9 mouse cellular contexts compared by ENCODE assay signal in the genomic region with DNA sequence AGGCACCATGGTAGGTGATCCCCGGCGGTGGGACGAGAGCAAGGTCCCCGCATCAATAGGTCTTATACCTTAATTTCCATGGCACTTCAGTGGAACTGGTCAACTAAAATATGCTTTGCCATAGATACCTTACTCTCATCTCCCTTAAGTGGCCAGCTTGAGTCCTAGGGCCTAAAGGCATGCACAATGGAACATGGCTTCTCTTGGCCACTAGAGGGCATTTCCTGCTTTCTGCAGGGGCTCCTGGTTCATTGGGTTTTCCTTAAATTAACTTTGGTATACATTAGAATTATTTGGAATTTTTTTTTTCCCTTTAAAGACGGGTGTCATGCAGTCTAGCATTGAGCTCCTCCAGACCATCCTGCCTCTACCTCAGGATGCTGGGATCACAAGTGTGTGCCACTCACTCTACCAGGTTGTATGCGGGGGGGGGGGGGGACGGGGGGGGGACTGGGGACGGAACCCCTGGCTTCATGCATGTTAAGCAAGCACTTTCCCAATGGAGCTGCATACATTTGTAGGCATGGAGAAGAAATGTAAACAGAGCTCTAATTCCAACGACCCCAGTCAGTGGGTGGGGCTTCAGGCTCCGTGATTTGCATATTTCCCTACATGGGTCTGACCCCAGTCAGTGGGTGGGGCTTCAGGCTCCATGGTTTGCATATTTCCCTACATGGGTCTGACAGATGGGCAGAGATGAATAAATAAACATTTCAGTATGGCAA.
DNase-seq lines count a peak whose midpoint lies in the region; ATAC-seq and TF ChIP-seq lines count a peak whose summit lies in the region.
"Had no signal": no experiment of that assay in that cellular context is flagged by ENCODE, and none has a peak within 500 bp of the region (broad histone marks: within the 10 kb centered on the region; RNA-seq: fewer than 3 reads in every experiment).

No protein-coding gene starts in this region.

- no peak overlapping the region for H3K4me3 ChIP-seq in intestine, embryonic 15.5 days (replicated peaks)
- no peak overlapping the region for H3K4me3 ChIP-seq in lung, postnatal 0 days (ENCODE audit: low read depth, low read length)

- DNase-seq in left cerebral cortex, postnatal 25 days (ENCODE audit: low spot score in 2 of 2), result peak; percentile 26 to 55
- DNase-seq in left cerebral cortex, postnatal 4 days, result no peak
- DNase-seq in NIH3T3 (ENCODE audit: low read depth), result peak; percentile 61
- peak; percentile 63 for DNase-seq in embryo, embryonic 10.5 days (ENCODE audit: low spot score)
- DNase-seq in lung, postnatal 0 days (ENCODE audit: low spot score), result peak; percentile 77
- DNase-seq in splenic B cell, adult 2 months (ENCODE audit: low read depth, low spot score), result peak; percentile 65
- DNase-seq in yolk sac, embryonic 10.5 days (ENCODE audit: low spot score), result no peak

- intact Hi-C loops in left cerebral cortex, postnatal 25 days (cut with DNase I), result loop anchor here (2.0 kb wide), 1 partner anchor 161 kb away; no protein-coding TSS in a partner anchor
- intact Hi-C loops in left cerebral cortex, postnatal 4 days (cut with DNase I), result loop anchor here (5.0 kb wide), 1 partner anchor 161 kb away; no protein-coding TSS in a partner anchor

- no peaks in the 10 kb centered on the region for H3K4me1 ChIP-seq in intestine, embryonic 15.5 days (replicated peaks)
- H3K4me1 ChIP-seq in lung, postnatal 0 days (ENCODE audit: insufficient read depth, low read depth, low read length), result peaks cover 5% of the 10 kb centered on the region; the same call in 1 of the 2 replicates

- ATAC-seq in intestine, embryonic 15.5 days, result peak; percentile 52
- ATAC-seq in lung, postnatal 0 days, result peak; percentile 50

- no peaks in the 10 kb centered on the region for H3K27me3 ChIP-seq in intestine, embryonic 15.5 days (replicated peaks)
- H3K27me3 ChIP-seq in lung, postnatal 0 days (replicated peaks; ENCODE audit: insufficient read depth, low read length), result no peaks in the 10 kb centered on the region
- H3K27me3 ChIP-seq in splenic B cell, adult 2 months (ENCODE audit: control insufficient read depth, insufficient read depth, low read length, poor library complexity, severe bottlenecking), result no peaks in the 10 kb centered on the region

- H3K4me2 ChIP-seq in intestine, embryonic 15.5 days (replicated peaks), result no peak overlapping the region
- no peak overlapping the region for H3K4me2 ChIP-seq in lung, postnatal 0 days (replicated peaks; ENCODE audit: low read depth, low read length)

- H3K27ac ChIP-seq in intestine, embryonic 15.5 days, result no peak overlapping the region
- H3K27ac ChIP-seq in lung, postnatal 0 days (ENCODE audit: low read length), result no peak overlapping the region
- H3K27ac ChIP-seq: macrophage had no signal

- TF ChIP-seq EP300 in lung, postnatal 0 days (IDR thresholded peaks at IDR 0.05), result no peak

- no peak overlapping the region for H3K9ac ChIP-seq in intestine, embryonic 15.5 days
- no peak overlapping the region for H3K9ac ChIP-seq in lung, postnatal 0 days (replicated peaks; ENCODE audit: low read depth)

- H3K36me3 ChIP-seq in intestine, embryonic 15.5 days, result no peaks in the 10 kb centered on the region
- H3K36me3 ChIP-seq in lung, postnatal 0 days (ENCODE audit: insufficient read depth, low read length), result no peaks in the 10 kb centered on the region
- no peaks in the 10 kb centered on the region for H3K36me3 ChIP-seq in splenic B cell, adult 2 months (ENCODE audit: control insufficient read depth, insufficient read depth, low read length, poor library complexity, severe bottlenecking)

- H3K9me3 ChIP-seq in intestine, embryonic 15.5 days, result no peaks in the 10 kb centered on the region
- no peaks in the 10 kb centered on the region for H3K9me3 ChIP-seq in lung, postnatal 0 days (ENCODE audit: low read length)

- peak; percentile 82 for TF ChIP-seq CTCF in lung, postnatal 0 days (IDR thresholded peaks at IDR 0.05)

- WGBS in intestine, embryonic 15.5 days, result 65% methylated on average over 10 of the region's 10 CpGs
- 63% methylated on average over 10 of the region's 10 CpGs for WGBS in lung, postnatal 0 days

Comparison
In these comparisons a context has a peak if more than half of its experiments do, and no peak if none do; other contexts are left out.
1. DNase-seq: peak in left cerebral cortex, postnatal 25 days (2 of 2), NIH3T3 (single experiment), embryo, embryonic 10.5 days (single experiment), lung, postnatal 0 days (single experiment) and splenic B cell, adult 2 months (single experiment); none in left cerebral cortex, postnatal 4 days (single experiment) and yolk sac, embryonic 10.5 days (single experiment).